Mouse (Mus musculus) hindbrain, embryonic 14.5 days (tissue): Measurements from ENCODE around the gene Eef2. TPM values are rescaled to one million over a fixed set of nuclear protein-coding genes. Genes with fewer than 3 reads are reported as not detected.
"Not testable (repeated sequence)": the region's sequence is repeated elsewhere in the genome, so short reads cannot be mapped to it uniquely, and the experiment has no call there.

ENCODE experiments used
- ATAC-seq: fragments of 200-750 bp; cut with Nextera tagmentation; 2 replicates; pipeline ENCODE4 v1.8.0; 2017; ENCODE audit warnings: moderate number of reproducible peaks, mild to moderate bottlenecking, moderate TSS enrichment, moderate library complexity; ENCODE audit not compliant: low FRiP score
- DNase-seq: peaks from one replicate; pipeline ENCODE4 v3.0.0-alpha.2; 2015; ENCODE audit warnings: low spot score
- H3K27ac ChIP-seq: fragments of 300-500 bp; sonication (generic); 2 replicates; pipeline ENCODE4 v1.5.1; 2014; ENCODE audit warnings: mild to moderate bottlenecking, moderate library complexity
- H3K27me3 ChIP-seq: fragments of 300-500 bp; sonication (generic); 2 replicates; pipeline ENCODE4 v1.6.1; 2014; ENCODE audit warnings: mild to moderate bottlenecking, low read length, mixed read lengths; ENCODE audit not compliant: control insufficient read depth, insufficient read depth
- H3K36me3 ChIP-seq: fragments of 300-500 bp; sonication (generic); replicated peaks from 2 replicates; pipeline ENCODE4 v1.6.1; 2014; ENCODE audit not compliant: control insufficient read depth, insufficient read depth
- H3K4me1 ChIP-seq: fragments of 300-500 bp; sonication (generic); replicated peaks from 2 replicates; pipeline ENCODE4 v1.6.1; 2014; ENCODE audit warnings: antibody characterized with exemption, low read length, mixed read lengths; ENCODE audit not compliant: control insufficient read depth, insufficient read depth
- H3K4me2 ChIP-seq: fragments of 300-500 bp; sonication (generic); replicated peaks from 2 replicates; pipeline ENCODE4 v1.6.1; 2014; ENCODE audit warnings: mild to moderate bottlenecking, moderate library complexity
- H3K4me3 ChIP-seq: fragments of 300-500 bp; sonication (generic); replicated peaks from 2 replicates; pipeline ENCODE4 v1.5.1; 2014; ENCODE audit warnings: mild to moderate bottlenecking, low read length
- H3K9ac ChIP-seq: fragments of 300-500 bp; sonication (generic); 2 replicates; pipeline ENCODE4 v1.6.1; 2014
- H3K9me3 ChIP-seq: fragments of 300-500 bp; sonication (generic); 2 replicates; pipeline ENCODE4 v1.6.1; 2016; ENCODE audit warnings: low read length; ENCODE audit not compliant: control insufficient read depth
- WGBS: fragments of 180-500 bp; shearing (Covaris S2); extraction: QIAGEN DNeasy Blood & Tissue Kit; methylation state at CpG from one replicate; pipeline ENCODE4 v1.1.7; 2014; 5-methylcytosine and 5-hydroxymethylcytosine counted together
- polyA plus RNA-seq: library from polyadenylated mRNA; unstranded; fragments of >200 nt; fragmentation: Nextera tagmentation; extraction: Ambion mirVana; gene quantifications from 2 replicates; pipeline ENCODE4 v1.2.1, GENCODE M21; 2014

The Eef2 gene
- polyA plus RNA-seq, 1 experiment from 2014 or later: 413 TPM

DNA sequence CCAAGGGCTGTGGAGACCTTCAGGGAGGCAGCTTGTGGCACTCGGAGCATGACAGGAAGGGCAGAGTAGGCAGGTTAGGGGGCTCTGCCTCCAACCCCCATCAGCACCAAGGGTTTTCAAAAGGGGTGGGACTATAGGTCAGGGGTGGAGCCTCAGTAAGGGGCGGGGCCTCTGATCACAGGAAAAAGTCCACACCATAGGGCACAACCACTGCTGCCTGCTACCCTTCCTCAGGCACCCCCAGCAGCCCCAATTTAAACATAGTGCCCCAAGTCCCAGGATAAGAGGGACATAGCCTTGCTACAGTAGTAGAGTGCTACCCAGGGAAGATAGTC lies 14.1 kb upstream of the Eef2 start:
- WGBS: 67% methylated on average over 2 of the region's 2 CpGs
- no peak overlapping the region for H3K4me2 ChIP-seq
- H3K4me1 ChIP-seq: peaks cover 11% of the 10 kb centered on the region
- DNase-seq: no peak
- no peak for ATAC-seq
- no peak overlapping the region for H3K9ac ChIP-seq
- no peaks in the 10 kb centered on the region for H3K9me3 ChIP-seq
- peaks cover 72% of the 10 kb centered on the region for H3K36me3 ChIP-seq
- H3K4me3 ChIP-seq: no peak overlapping the region
- H3K27ac ChIP-seq: no peak overlapping the region
- H3K27me3 ChIP-seq: no peaks in the 10 kb centered on the region

DNA sequence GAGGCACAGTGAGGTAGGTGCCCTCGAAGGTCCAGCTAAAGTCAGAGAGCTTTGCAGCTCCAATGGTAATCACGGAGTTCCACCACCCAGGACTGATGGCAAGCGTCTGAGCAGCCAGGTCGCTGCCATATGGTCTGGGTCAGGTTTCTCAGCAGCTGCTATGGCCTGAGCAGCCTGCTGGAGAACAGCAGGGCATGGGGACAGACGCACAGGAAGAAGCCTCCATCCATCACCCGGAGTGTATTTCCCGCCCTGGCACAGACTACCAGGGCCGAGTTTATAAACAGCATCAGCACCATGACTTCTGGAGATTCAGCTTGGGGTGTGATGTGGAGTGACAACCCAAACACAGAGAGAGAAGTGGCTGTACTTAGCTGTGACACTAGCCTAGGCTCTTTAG lies 11.3 kb upstream of the Eef2 start:
- DNase-seq: no peak
- no peaks in the 10 kb centered on the region for H3K27me3 ChIP-seq
- H3K4me1 ChIP-seq: peaks cover 22% of the 10 kb centered on the region
- 87% methylated on average over 8 of the region's 8 CpGs for whole genome bisulfite sequencing
- H3K36me3 ChIP-seq: peaks cover 45% of the 10 kb centered on the region
- H3K4me3 ChIP-seq: no peak overlapping the region
- no peak for ATAC-seq
- H3K27ac ChIP-seq: no peak overlapping the region
- H3K4me2 ChIP-seq: no peak overlapping the region
- no peaks in the 10 kb centered on the region for H3K9me3 ChIP-seq
- H3K9ac ChIP-seq: no peak overlapping the region

DNA sequence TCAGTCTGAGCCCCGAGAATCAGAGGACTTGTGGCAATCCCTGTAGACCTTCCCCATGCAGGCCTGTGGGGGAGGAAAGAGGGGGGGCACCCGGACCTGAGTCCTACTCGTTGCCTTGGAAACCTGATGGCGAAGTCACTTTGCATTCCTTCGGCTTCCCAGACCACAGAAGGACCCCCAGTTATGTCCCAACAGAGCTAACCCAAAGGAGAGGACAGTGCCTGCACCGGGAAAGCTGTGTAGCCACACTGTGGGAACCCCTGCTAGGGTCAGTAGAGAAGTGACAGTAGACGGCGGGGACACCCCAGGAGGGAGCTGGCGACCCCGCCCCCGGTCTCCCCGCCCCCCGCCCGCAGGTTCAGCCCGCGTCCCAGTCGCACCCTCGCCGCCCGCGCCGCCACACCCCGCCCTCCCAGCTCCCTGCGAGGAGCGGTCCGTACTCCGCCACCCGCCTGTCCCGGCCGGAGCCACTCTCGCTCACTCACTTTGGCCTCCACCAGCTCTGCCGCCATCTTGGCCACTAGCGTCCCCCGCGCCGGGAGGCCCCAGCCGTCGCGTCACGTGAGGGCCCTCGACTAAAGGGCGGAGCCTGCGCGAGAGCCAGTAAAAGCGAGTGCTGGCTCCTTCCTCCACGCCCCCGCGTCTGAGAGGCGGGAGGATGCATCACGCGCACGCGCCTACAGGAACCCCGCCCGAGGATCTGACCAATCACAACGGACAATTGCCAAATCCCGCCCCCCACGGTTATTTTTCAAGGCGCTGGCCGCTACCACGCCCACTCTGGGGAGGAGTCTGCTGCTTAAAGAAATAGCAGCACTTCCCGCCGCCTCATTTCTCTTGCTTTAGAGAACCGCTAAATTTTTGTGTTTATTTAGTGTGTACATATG lies 9.0 kb upstream of the Eef2 start, which contains the start of gene Pias4:
Gene Pias4 (minus strand): TSS at position 724 of the 887 bp plus-strand sequence.
- Histone ChIP-seq H3K9me3 (no peaks in the 10 kb centered on the region), H3K27ac (peak within 1 kb of the TSS; percentile 75), H3K4me1 (peaks cover 22% of the 10 kb centered on the region), H3K36me3 (peaks cover 22% of the 10 kb centered on the region), H3K9ac (peak within 1 kb of the TSS; percentile 83), H3K27me3 (no peaks in the 10 kb centered on the region), H3K4me2 (peak within 1 kb of the TSS; percentile 81), H3K4me3 (peak within 1 kb of the TSS; percentile 89)
- WGBS: under 1% methylated on average over 53 of the region's 64 CpGs
- ATAC-seq (peak; percentile 93), DNase-seq (peak; percentile 100)

GRCm38 (mm10) chr10:81168087-81168431 lies 8.4 kb upstream of the Eef2 start:
- H3K27me3 ChIP-seq: no peaks in the 10 kb centered on the region
- peaks cover 22% of the 10 kb centered on the region for H3K4me1 ChIP-seq
- peak overlapping the region; percentile 75 for H3K27ac ChIP-seq
- whole genome bisulfite sequencing: 6% methylated on average over 5 of the region's 5 CpGs
- H3K9ac ChIP-seq: peak overlapping the region; percentile 65
- peak; percentile 47 for ATAC-seq
- no peaks in the 10 kb centered on the region for H3K9me3 ChIP-seq
- H3K4me2 ChIP-seq: peak overlapping the region; percentile 81
- H3K36me3 ChIP-seq: peaks cover 16% of the 10 kb centered on the region
- H3K4me3 ChIP-seq: peak overlapping the region; percentile 89
- DNase-seq: peak; percentile 36

GRCm38 (mm10) chr10:81168521-81169244 lies 7.7 kb upstream of the Eef2 start:
- peak overlapping the region; percentile 65 for H3K9ac ChIP-seq
- 3% methylated on average over 29 of the region's 29 CpGs for WGBS
- no peaks in the 10 kb centered on the region for H3K27me3 ChIP-seq
- H3K4me1 ChIP-seq: peaks cover 28% of the 10 kb centered on the region
- DNase-seq (peak; percentile 74), ATAC-seq (no peak)
- peak overlapping the region; percentile 81 for H3K4me2 ChIP-seq
- peak overlapping the region; percentile 75 for H3K27ac ChIP-seq
- peaks cover 10% of the 10 kb centered on the region for H3K36me3 ChIP-seq
- H3K9me3 ChIP-seq: no peaks in the 10 kb centered on the region
- peak overlapping the region; percentile 89 for H3K4me3 ChIP-seq

DNA sequence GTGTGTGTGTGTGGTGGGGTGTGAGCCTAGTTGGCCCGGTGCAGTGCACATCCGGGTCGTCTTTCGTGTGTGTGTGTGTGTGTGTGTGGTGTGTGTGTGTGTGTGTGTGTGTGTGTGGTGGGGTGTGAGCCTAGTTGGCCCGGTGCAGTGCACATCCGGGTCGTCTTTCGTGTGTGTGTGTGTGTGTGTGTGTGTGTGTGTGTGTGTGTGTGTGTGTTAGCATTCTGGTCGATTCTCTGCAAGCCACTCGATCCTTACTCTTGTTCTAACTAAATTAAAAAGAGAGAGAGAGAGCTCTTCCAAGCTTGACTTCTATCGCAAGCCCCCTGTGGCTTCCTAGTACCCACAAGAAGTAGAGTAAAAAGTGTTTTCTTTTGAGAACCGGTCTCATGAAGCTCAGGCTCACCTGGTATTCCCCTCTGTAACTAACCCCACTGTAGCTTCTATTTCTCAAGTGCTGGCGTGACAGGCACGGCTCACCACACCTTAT lies 7.0 kb upstream of the Eef2 start:
- H3K9me3 ChIP-seq, H3K36me3 ChIP-seq, H3K9ac ChIP-seq, ATAC-seq, DNase-seq, H3K27me3 ChIP-seq, H3K4me3 ChIP-seq: not testable (repeated sequence)
- WGBS: 52% methylated on average over 6 of the region's 14 CpGs
- Histone ChIP-seq H3K4me2 (peak overlapping the region; percentile 31), H3K27ac (peak overlapping the region; percentile 14; the same call in 1 of the 2 replicates), H3K4me1 (peaks cover 36% of the 10 kb centered on the region)

DNA sequence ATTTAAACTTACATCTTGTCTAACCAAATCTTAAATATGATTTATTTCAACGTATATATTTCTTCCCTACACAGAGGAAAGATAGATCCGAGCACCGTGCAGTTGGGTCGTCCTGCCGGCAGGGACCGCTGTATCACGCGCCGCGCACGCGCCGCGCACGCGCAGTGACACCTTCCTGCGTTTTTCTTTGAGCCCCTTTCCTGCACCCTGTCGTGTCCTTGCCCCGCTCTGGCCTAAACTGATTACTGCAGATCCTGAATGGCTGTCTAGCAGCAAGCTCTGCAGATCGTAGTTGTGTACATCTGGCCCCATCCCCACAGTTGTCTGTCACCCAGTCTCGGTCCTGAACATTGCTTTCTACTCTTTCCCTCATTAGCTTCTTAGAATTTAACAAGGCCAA lies 3.3 kb upstream of the Eef2 start:
- ATAC-seq: peak; percentile 36; the same call in 1 of the 2 replicates
- H3K4me1 ChIP-seq: peaks cover 44% of the 10 kb centered on the region

DNA sequence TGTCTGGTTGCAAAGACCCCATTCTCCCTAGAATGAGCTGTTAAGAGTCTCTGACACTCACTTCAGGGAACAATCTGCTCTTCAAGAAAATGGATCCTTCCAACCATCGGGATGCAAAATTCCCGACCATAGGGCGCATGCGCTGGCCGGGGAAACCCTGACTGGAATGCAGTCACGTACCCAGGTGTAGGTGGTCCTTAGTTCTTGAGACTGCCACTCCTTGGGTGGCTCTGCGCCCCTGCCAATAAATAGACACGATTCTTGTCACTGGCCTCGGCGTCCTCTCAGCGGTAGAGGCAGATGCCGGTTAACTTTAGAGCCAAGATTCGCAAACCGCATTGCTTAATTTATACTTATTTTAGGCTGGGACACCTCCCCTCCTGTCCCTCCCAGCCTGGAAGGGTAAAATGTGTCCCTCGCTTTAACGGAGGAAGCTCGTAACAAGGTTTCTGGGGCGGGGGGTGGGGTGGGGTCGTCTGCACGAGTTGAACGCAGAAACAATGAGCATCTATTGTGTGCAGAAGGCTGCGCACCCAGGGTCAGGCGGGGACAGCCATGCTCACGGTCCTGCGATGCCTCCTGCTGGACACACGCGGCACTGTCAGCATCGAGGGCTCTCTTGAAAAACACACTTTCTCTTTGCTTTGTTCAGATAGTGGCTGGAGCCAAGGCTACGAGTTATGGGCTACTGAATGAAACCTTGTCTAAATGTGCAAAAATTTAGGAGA lies 1.6 kb upstream of the Eef2 start:
- ATAC-seq (peak; percentile 69), DNase-seq (peak; percentile 91)
- Histone ChIP-seq H3K27ac (peak overlapping the region; percentile 97), H3K9ac (peak overlapping the region; percentile 66), H3K36me3 (peaks cover 26% of the 10 kb centered on the region), H3K9me3 (no peaks in the 10 kb centered on the region), H3K27me3 (no peaks in the 10 kb centered on the region), H3K4me1 (peaks cover 42% of the 10 kb centered on the region), H3K4me3 (peak overlapping the region; percentile 31), H3K4me2 (peak overlapping the region; percentile 94)
- WGBS: 2% methylated on average over 29 of the region's 29 CpGs

More for the DNA sequence above, 3.3 kb upstream of the Eef2 start:
- Histone ChIP-seq H3K4me2 (peak overlapping the region; percentile 55), H3K9ac (peak overlapping the region; percentile 51), H3K9me3 (no peaks in the 10 kb centered on the region), H3K27ac (peak overlapping the region; percentile 97), H3K4me3 (peak overlapping the region; percentile 3; the same call in 1 of the 2 replicates), H3K36me3 (peaks cover 9% of the 10 kb centered on the region), H3K27me3 (no peaks in the 10 kb centered on the region)
- peak; percentile 91 for DNase-seq
- 5% methylated on average over 21 of the region's 21 CpGs for WGBS
